Mouse (Mus musculus) lung, postnatal 0 days (tissue): ENCODE measurements around the gene Pla2g12b.

ENCODE experiments used
- CTCF ChIP-seq: IDR thresholded peaks from 2 replicates; pipeline ENCODE4 v1.5.1; 2016; ENCODE audit warnings: antibody characterized with exemption, mild to moderate bottlenecking
- EP300 ChIP-seq: IDR thresholded peaks from 2 replicates; pipeline ENCODE4 v1.6.1; 2016; ENCODE audit warnings: antibody characterized with exemption, mild to moderate bottlenecking, control low read depth

DNA sequence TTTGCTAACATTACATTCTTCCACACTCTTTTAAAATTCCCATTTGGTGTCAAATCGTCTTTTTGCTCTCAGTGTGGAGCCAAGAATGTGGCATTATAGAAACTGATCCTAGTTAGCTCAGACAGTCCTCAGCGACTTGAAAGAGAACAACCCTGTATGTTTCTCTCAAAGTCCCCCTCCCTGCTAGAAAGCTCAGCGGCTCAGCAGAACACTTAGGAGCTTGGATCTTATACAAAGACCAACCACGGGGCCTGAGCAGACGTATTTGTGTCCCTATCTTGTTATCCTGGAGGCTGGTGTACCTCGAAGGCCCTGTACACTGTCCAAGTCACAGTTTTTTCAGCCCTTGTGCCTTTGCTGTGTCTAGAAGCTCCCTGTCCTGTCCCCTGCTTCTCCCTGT, 36.7 kb downstream of the Pla2g12b start:
- TF ChIP-seq CTCF (no peak), EP300 (no peak)
